Mouse (Mus musculus) CH12.LX (cell line): ENCODE data around the gene Gm16181. TPM values are rescaled to one million over a fixed set of nuclear protein-coding genes. Genes with fewer than 3 reads are reported as not detected.
A peak's percentile ranks its signal among the peaks of the same experiment; 100 is the strongest.

Source experiments
- DNase-seq: peaks from one replicate; pipeline ENCODE4 v3.0.0-alpha.2; 2013; ENCODE audit errors: extremely low read depth
- H3K27ac ChIP-seq: 2 replicates; pipeline ENCODE4 v1.5.1; 2012; ENCODE audit warnings: low read depth, mild to moderate bottlenecking, control low read depth, moderate library complexity; ENCODE audit not compliant: insufficient read depth
- H3K27me3 ChIP-seq: replicated peaks from 2 replicates; pipeline ENCODE3; 2012; ENCODE audit warnings: inconsistent platforms
- H3K36me3 ChIP-seq, 2 experiments: replicated peaks in 1 of 2; 2 replicates each; pipeline versions ENCODE3 to v1.6.1; 2012; ENCODE audit warnings: inconsistent platforms in 1 of 2, low read length in 1 of 2, mild to moderate bottlenecking in 1 of 2, mixed read lengths in 1 of 2, moderate library complexity in 1 of 2; ENCODE audit not compliant: control insufficient read depth in 1 of 2, insufficient read depth in 1 of 2
- H3K4me1 ChIP-seq, 2 experiments: 2 replicates each; pipeline ENCODE4 v1.6.1; 2012; ENCODE audit warnings: inconsistent platforms in 1 of 2, moderate library complexity in 1 of 2; ENCODE audit not compliant: insufficient read depth in 2 of 2, control insufficient read depth in 1 of 2
- H3K4me2 ChIP-seq: 2 replicates; pipeline ENCODE4 v1.6.1; 2012; ENCODE audit warnings: low read depth, mild to moderate bottlenecking, control low read depth; ENCODE audit not compliant: poor library complexity, insufficient read depth, severe bottlenecking
- H3K4me3 ChIP-seq, 3 experiments: fragments of 150-350 bp in 1 of 3; sonication (generic) in 1 of 3; replicated peaks in 1 of 3; 2 replicates each; pipeline versions ENCODE3 to v1.5.1; 2011 to 2012; ENCODE audit warnings: low read depth in 2 of 3, low read length in 2 of 3, mild to moderate bottlenecking in 2 of 3, moderate library complexity in 2 of 3, control low read depth in 1 of 3, improper control_type of control experiment in 1 of 3, inconsistent platforms in 1 of 3, mixed read lengths in 1 of 3; ENCODE audit not compliant: poor library complexity in 1 of 3
- H3K79me2 ChIP-seq: replicated peaks from 2 replicates; pipeline ENCODE4 v1.6.1; 2012; ENCODE audit warnings: mild to moderate bottlenecking, moderate library complexity; ENCODE audit not compliant: control insufficient read depth, poor library complexity, insufficient read depth, severe bottlenecking; ENCODE audit errors: extremely low read depth
- H3K9ac ChIP-seq: 2 replicates; pipeline ENCODE4 v1.6.1; 2012; ENCODE audit warnings: low read depth, mild to moderate bottlenecking, control low read depth, moderate library complexity; ENCODE audit not compliant: insufficient read depth
- H3K9me3 ChIP-seq: replicated peaks from 2 replicates; pipeline ENCODE3; 2012; ENCODE audit warnings: low read length, inconsistent platforms, mixed read lengths
- BHLHE40 ChIP-seq: IDR thresholded peaks from 2 replicates; pipeline ENCODE4 v1.6.1; 2011; ENCODE audit warnings: mild to moderate bottlenecking, low read depth, low read length, improper control_type of control experiment
- CHD1 ChIP-seq: IDR thresholded peaks from 2 replicates; pipeline ENCODE4 v1.6.1; 2012; ENCODE audit warnings: low read depth, low read length, improper control_type of control experiment, inconsistent platforms
- CHD2 ChIP-seq: IDR thresholded peaks from 2 replicates; pipeline ENCODE4 v1.6.1; 2011; ENCODE audit warnings: low read length, improper control_type of control experiment
- CTCF ChIP-seq, 2 experiments: IDR thresholded peaks in 1 of 2; conservative IDR thresholded peaks in 1 of 2; 2 replicates each; pipeline ENCODE4 v1.5.1; 2011 to 2012; ENCODE audit warnings: low read depth in 2 of 2, low read length in 2 of 2, improper control_type of control experiment in 1 of 2, inconsistent platforms in 1 of 2, mild to moderate bottlenecking in 1 of 2, moderate library complexity in 1 of 2
- E2F4 ChIP-seq: IDR thresholded peaks from 2 replicates; pipeline ENCODE4 v1.6.1; 2011; ENCODE audit warnings: low read depth, low read length, improper control_type of control experiment; ENCODE audit not compliant: insufficient replicate concordance
- ELF1 ChIP-seq: IDR thresholded peaks from 2 replicates; pipeline ENCODE4 v1.6.1; 2014; ENCODE audit warnings: low read depth, mild to moderate bottlenecking, inconsistent platforms, low read length, improper control_type of control experiment
- EP300 ChIP-seq: IDR thresholded peaks from 2 replicates; pipeline ENCODE4 v1.6.1; 2011; ENCODE audit warnings: low read length, improper control_type of control experiment
- GABPA ChIP-seq: IDR thresholded peaks from 2 replicates; pipeline ENCODE4 v1.6.1; 2012; ENCODE audit warnings: low read depth, low read length, improper control_type of control experiment, inconsistent platforms; ENCODE audit not compliant: insufficient replicate concordance
- HCFC1 ChIP-seq: IDR thresholded peaks from 2 replicates; pipeline ENCODE4 v1.6.1; 2012; ENCODE audit warnings: low read depth, mild to moderate bottlenecking, inconsistent platforms, low read length, improper control_type of control experiment
- IRF4 ChIP-seq: IDR thresholded peaks from 2 replicates; pipeline ENCODE4 v1.6.1; 2014; ENCODE audit warnings: low read depth, mild to moderate bottlenecking, inconsistent platforms, low read length, improper control_type of control experiment
- JUN ChIP-seq: IDR thresholded peaks from 2 replicates; pipeline ENCODE4 v1.6.1; 2011; ENCODE audit warnings: low read depth, mild to moderate bottlenecking, low read length, improper control_type of control experiment, moderate library complexity; ENCODE audit not compliant: insufficient read depth
- JUND ChIP-seq: conservative IDR thresholded peaks from 2 replicates; pipeline ENCODE4 v1.6.1; 2011; ENCODE audit warnings: low read depth, low read length, improper control_type of control experiment
- KAT2A ChIP-seq: IDR thresholded peaks from 2 replicates; pipeline ENCODE4 v1.6.1; 2012; ENCODE audit warnings: low read length, improper control_type of control experiment, inconsistent platforms; ENCODE audit not compliant: insufficient replicate concordance
- MAX ChIP-seq: IDR thresholded peaks from 2 replicates; pipeline ENCODE4 v1.6.1; 2011; ENCODE audit warnings: low read length, improper control_type of control experiment
- NELFE ChIP-seq: IDR thresholded peaks from 2 replicates; pipeline ENCODE4 v1.6.1; 2011; ENCODE audit warnings: low read depth, low read length, improper control_type of control experiment
- PAX5 ChIP-seq: IDR thresholded peaks from 2 replicates; pipeline ENCODE4 v1.6.1; 2012; ENCODE audit warnings: low read length, inconsistent platforms, mixed read lengths
- RAD21 ChIP-seq: IDR thresholded peaks from 2 replicates; pipeline ENCODE4 v1.6.1; 2011; ENCODE audit warnings: low read depth, mild to moderate bottlenecking, low read length, improper control_type of control experiment, moderate library complexity
- RCOR1 ChIP-seq: conservative IDR thresholded peaks from 2 replicates; pipeline ENCODE4 v1.6.1; 2012; ENCODE audit warnings: low read depth, mild to moderate bottlenecking, inconsistent platforms, low read length, improper control_type of control experiment
- SIN3A ChIP-seq: IDR thresholded peaks from 2 replicates; pipeline ENCODE4 v1.6.1; 2012; ENCODE audit warnings: low read length, improper control_type of control experiment, inconsistent platforms
- SMC3 ChIP-seq: IDR thresholded peaks from 2 replicates; pipeline ENCODE4 v1.6.1; 2011; ENCODE audit warnings: low read depth, low read length, improper control_type of control experiment
- TBP ChIP-seq: conservative IDR thresholded peaks from 2 replicates; pipeline ENCODE4 v1.6.1; 2011; ENCODE audit warnings: low read depth, low read length, improper control_type of control experiment
- UBTF ChIP-seq: IDR thresholded peaks from 2 replicates; pipeline ENCODE4 v1.6.1; 2012; ENCODE audit warnings: low read depth, mild to moderate bottlenecking, inconsistent platforms, low read length, improper control_type of control experiment, moderate library complexity
- USF2 ChIP-seq: conservative IDR thresholded peaks from 2 replicates; pipeline ENCODE4 v1.6.1; 2011; ENCODE audit warnings: low read depth, low read length, improper control_type of control experiment
- ZC3H11A ChIP-seq: IDR thresholded peaks from 2 replicates; pipeline ENCODE4 v1.6.1; 2012; ENCODE audit warnings: low read depth, mild to moderate bottlenecking, inconsistent platforms, low read length, improper control_type of control experiment
- ZMIZ1 ChIP-seq: IDR thresholded peaks from 2 replicates; pipeline ENCODE4 v1.6.1; 2012; ENCODE audit warnings: low read depth, mild to moderate bottlenecking, inconsistent platforms, low read length, improper control_type of control experiment
- ZNF384 ChIP-seq: IDR thresholded peaks from 2 replicates; pipeline ENCODE4 v1.6.1; 2012; ENCODE audit warnings: low read depth, low read length, improper control_type of control experiment, inconsistent platforms
- dilution Hi-C: fragments of 300-500 bp; cut with MboI; formaldehyde crosslinking; loops from 2 replicates; pipeline ENCODE4 v1.14.3; 2020; ENCODE audit warnings: low sequenced_read_pairs; ENCODE audit not compliant: extremely low pct_unique_long_range_greater_than_20kb, extremely low pct_ligation_motif_present
- in situ Hi-C: fragments of 300-500 bp; cut with MboI; formaldehyde crosslinking; loops from 3 replicates; pipeline ENCODE4 v1.14.3; 2019; ENCODE audit warnings: low sequenced_read_pairs, low pct_ligation_motif_present, low pct_unique_long_range_greater_than_20kb, mixed read lengths
- polyA plus RNA-seq: library from polyadenylated mRNA; unstranded; fragments of >175 nt; gene quantifications from 2 replicates; pipeline ENCODE4 v1.2.1, GENCODE M21; 2012; ENCODE audit warnings: low read depth; ENCODE audit not compliant: insufficient read length
- total RNA-seq, 2 experiments: library from RNA; depleted of rRNA; stranded (reverse); fragments of 300-350 nt in 1 of 2; fragments of >200 nt in 1 of 2; gene quantifications; 2 replicates each; pipeline ENCODE4 v1.2.3; 2012 to 2014

The Gm16181 gene
- total and polyA plus RNA-seq, 3 experiments: not detected

DNA sequence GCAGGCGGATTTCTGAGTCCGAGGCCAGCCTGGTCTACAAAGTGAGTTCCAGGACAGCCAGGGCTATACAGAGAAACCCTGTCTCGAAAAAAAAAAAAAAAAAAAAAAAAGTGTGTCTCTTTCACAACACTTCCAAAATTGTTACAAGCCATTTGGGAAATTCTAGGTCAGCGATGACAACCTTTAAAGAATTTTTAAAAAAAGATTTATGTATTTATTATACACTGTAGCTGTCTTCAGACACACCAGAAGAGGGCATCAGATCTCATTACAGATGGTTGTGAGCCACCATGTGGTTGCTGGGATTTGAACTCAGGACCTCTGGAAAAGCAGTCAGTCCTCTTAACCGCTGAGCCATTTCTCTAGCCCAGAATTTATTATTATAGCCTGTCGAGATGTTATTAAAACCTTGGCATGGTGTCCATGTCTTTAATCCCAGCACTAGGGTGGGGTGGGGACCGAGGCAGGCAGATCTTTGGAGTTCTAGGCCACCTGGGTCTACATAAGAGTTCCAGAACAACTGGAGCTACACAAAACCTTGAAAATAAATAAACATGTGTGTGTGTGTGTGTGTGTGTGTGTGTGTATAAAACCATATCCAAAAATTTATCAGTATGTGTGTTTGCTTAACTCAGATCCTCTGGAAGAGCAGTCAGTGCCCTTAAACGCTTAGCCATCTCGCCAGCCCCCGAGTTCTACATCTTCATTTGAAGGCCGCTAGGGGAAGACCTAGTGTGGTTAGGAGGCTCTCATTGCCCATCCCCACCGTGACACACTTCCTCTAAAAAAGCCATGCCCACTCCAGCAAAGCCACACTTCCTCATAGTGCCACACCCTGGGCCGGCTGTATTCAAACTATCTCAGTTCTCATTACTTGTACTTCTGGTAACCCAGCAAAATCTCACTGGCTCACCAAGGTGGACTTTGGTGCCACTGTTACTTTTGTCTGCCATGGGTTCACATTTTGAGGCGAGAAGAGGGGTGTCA, 38.2 kb downstream of the Gm16181 start (continued):
- TF ChIP-seq SMC3: peak; percentile 36; the same call in 1 of the 2 replicates
- peak; percentile 95 for TF ChIP-seq SIN3A
- TF ChIP-seq NELFE: peak; percentile 84
- TF ChIP-seq BHLHE40: peak; percentile 79
- TF ChIP-seq TBP: peak; percentile 92
- 0 out of 2 replicates have a peak, but pooled peaks have one; percentile 55 for TF ChIP-seq KAT2A
- TF ChIP-seq JUND: 0 out of 2 replicates have a peak, but pooled peaks have one; percentile 62
- no peak for TF ChIP-seq USF2
- TF ChIP-seq CTCF (conservative IDR thresholded peaks at IDR 0.05 in 1 of 2, IDR thresholded peaks at IDR 0.05 in 1 of 2; ENCODE audit: low read depth in 2 of 2, low read length in 2 of 2): peak; percentile 18 to 80; a peak in 2 of 4 replicates
- TF ChIP-seq MAX: peak; percentile 85
- TF ChIP-seq ZNF384: peak; percentile 91

- peaks cover 11% of the 10 kb centered on the region for H3K79me2 ChIP-seq
- peak overlapping the region; percentile 8 to 35 (median 15) for H3K4me3 ChIP-seq
- peak overlapping the region; percentile 73 for H3K27ac ChIP-seq
- peak overlapping the region; percentile 38; the same call in 1 of the 2 replicates for H3K9ac ChIP-seq
- H3K27me3 ChIP-seq: peaks cover 2% of the 10 kb centered on the region
- H3K4me1 ChIP-seq: peaks cover 15 to 27% of the 10 kb centered on the region in 2 experiments
- H3K4me2 ChIP-seq: peak overlapping the region; percentile 53
- no peak for DNase-seq
- no peaks in the 10 kb centered on the region for H3K9me3 ChIP-seq
- in situ Hi-C loops: loop anchor here (5.0 kb wide), 1 partner anchor 1257 kb away; the partner anchor contains the start of gene H2-K1
- no peak for TF ChIP-seq SMC3
- TF ChIP-seq JUN: no peak
- no peak for TF ChIP-seq GABPA
- TF ChIP-seq ZMIZ1: no peak
- no peak for TF ChIP-seq E2F4
- TF ChIP-seq BHLHE40: no peak
- no peak for TF ChIP-seq RAD21
- no peak for TF ChIP-seq RCOR1
- dilution Hi-C loops: no loop called here
- H3K36me3 ChIP-seq: peaks cover 3 to 4% of the 10 kb centered on the region in 2 experiments
These were observed 39.0 kb downstream of the Gm16181 start for GRCm38 (mm10) chr17:35259621-35260020.

DNA sequence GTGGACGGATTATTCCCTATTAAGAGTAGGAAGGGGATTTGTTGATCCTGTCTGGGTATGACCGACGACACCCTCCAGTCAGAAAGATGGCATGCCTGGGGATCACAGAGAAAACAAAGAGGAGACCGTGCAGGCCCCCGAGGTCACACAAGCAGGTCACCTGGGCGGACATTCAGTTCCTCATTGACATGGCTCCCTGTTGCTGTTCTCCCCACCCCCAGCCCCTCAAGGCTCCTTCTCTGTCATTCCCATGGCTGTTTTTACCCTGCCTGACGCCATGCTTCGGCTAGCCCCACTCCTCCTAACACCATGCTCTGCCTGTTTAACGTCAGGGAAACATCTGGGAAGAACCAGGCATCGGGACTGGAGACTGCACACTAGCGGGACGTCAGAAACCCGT, 41.0 kb downstream of the Gm16181 start:
- peak overlapping the region; percentile 86; the same call in 1 of the 2 replicates for H3K27ac ChIP-seq
- DNase-seq: no peak
- H3K36me3 ChIP-seq: peaks cover 21 to 23% of the 10 kb centered on the region in 2 experiments
- peak overlapping the region; percentile 73; the same call in 1 of the 2 replicates for H3K4me2 ChIP-seq
- H3K4me1 ChIP-seq: peaks cover 26 to 46% of the 10 kb centered on the region in 2 experiments
- H3K9me3 ChIP-seq: no peaks in the 10 kb centered on the region
- in situ Hi-C loops (loop anchor here (5.0 kb wide), 1 partner anchor 1259 kb away; the partner anchor contains the start of gene H2-K1), dilution Hi-C loops (no loop called here)
- no peak for TF ChIP-seq KAT2A
- no peak for TF ChIP-seq TBP
- TF ChIP-seq CHD2: no peak
- no peak for TF ChIP-seq JUND
- TF ChIP-seq ELF1: no peak
- TF ChIP-seq NELFE: no peak
- no peak for TF ChIP-seq MAX
- TF ChIP-seq RAD21: no peak
- TF ChIP-seq BHLHE40: no peak
- TF ChIP-seq ZC3H11A: no peak
- TF ChIP-seq CTCF (conservative IDR thresholded peaks at IDR 0.05 in 1 of 2, IDR thresholded peaks at IDR 0.05 in 1 of 2; ENCODE audit: low read depth in 2 of 2, low read length in 2 of 2): no peak
- no peak for TF ChIP-seq IRF4
- no peak for TF ChIP-seq CHD1
- TF ChIP-seq SIN3A: no peak
- TF ChIP-seq JUN: no peak
- TF ChIP-seq UBTF: no peak
- TF ChIP-seq SMC3: no peak
- TF ChIP-seq HCFC1: no peak
- no peak; the same call in 1 of the 2 replicates for TF ChIP-seq EP300
- no peak for TF ChIP-seq PAX5
- peaks cover 23% of the 10 kb centered on the region for H3K79me2 ChIP-seq
- H3K27me3 ChIP-seq: no peaks in the 10 kb centered on the region
- peak overlapping the region in 1 of 3 experiments; percentile 37 for H3K4me3 ChIP-seq
- no peak overlapping the region for H3K9ac ChIP-seq
